Mouse (Mus musculus) liver, postnatal 0 days (tissue): ENCODE measurements around the gene Padi4.

Experiments
- CTCF ChIP-seq: sonication (generic); IDR thresholded peaks from 2 replicates; pipeline ENCODE4 v1.5.1; 2016; ENCODE audit warnings: antibody characterized with exemption, low read depth
- EP300 ChIP-seq: IDR thresholded peaks from 2 replicates; pipeline ENCODE4 v1.6.1; 2016; ENCODE audit warnings: antibody characterized with exemption, low read depth, mild to moderate bottlenecking

GRCm38 (mm10) chr4:140721968-140722490, 52.0 kb downstream of the Padi4 start:
- TF ChIP-seq CTCF (no peak), EP300 (no peak)
